Mouse (Mus musculus) brain, embryonic 14.5 days (tissue): ENCODE data around the gene Tfap2d.

ENCODE experiments used
- CTCF ChIP-seq: fragments of 200-500 bp; IDR thresholded peaks from 2 replicates; pipeline ENCODE4 v1.5.1; 2012; ENCODE audit warnings: inconsistent platforms, mild to moderate bottlenecking, moderate library complexity, borderline replicate concordance; ENCODE audit not compliant: insufficient read depth, insufficient read length; ENCODE audit errors: extremely low read depth
- POLR2A ChIP-seq: fragments of 200-500 bp; IDR thresholded peaks from 2 replicates; pipeline ENCODE4 v1.6.1; 2012; ENCODE audit warnings: mild to moderate bottlenecking, inconsistent platforms, borderline replicate concordance; ENCODE audit not compliant: poor library complexity, insufficient read depth, insufficient read length, severe bottlenecking; ENCODE audit errors: extremely low read depth

DNA sequence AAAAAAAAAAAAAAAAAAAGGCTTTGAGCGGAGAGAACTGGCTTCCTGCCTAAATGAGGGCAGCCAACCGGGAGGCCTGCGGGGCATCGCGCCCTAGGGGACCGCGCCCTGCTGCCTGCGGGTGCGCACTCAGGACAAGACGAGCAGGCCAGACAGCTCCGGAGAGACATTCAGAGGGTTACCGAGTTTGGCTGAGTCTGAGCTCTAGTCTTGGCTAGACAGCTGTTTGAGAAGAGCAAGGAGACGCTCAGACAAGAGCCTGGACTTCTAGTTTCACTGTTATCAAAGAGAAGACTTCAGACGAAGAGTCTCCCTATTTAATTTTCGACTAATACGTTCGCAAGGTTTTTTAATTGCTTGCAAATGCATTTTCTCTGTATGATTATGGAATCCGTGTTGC is 5.9 kb upstream of the Tfap2d start:
- TF ChIP-seq POLR2A (no peak), CTCF (no peak)
